Mouse (Mus musculus) lung, adult 2 months (tissue): ENCODE results near the gene Foxn1. TPM values are rescaled to one million over a fixed set of nuclear protein-coding genes. Genes with fewer than 3 reads are reported as not detected.

Experiments used
- DNase-seq: peaks from one replicate; pipeline ENCODE4 v3.0.0; 2022
- H3K4me1 ChIP-seq: fragments of 200-500 bp; 2 replicates; pipeline ENCODE4 v1.6.1; 2011; ENCODE audit warnings: low read length; ENCODE audit not compliant: control insufficient read depth, insufficient read depth
- H3K4me3 ChIP-seq: fragments of 200-500 bp; replicated peaks from 2 replicates; pipeline ENCODE3; 2011; ENCODE audit warnings: low read depth, mild to moderate bottlenecking, control low read depth, low read length; ENCODE audit errors: extremely low read depth
- CTCF ChIP-seq: fragments of 200-500 bp; IDR thresholded peaks from 2 replicates; pipeline ENCODE4 v1.5.1; 2011; ENCODE audit warnings: mild to moderate bottlenecking, low read length, control low read depth; ENCODE audit not compliant: insufficient read depth
- POLR2A ChIP-seq: fragments of 200-500 bp; IDR thresholded peaks from 2 replicates; pipeline ENCODE4 v1.6.1; 2011; ENCODE audit warnings: low read depth, mild to moderate bottlenecking, control low read depth, low read length, borderline replicate concordance; ENCODE audit errors: extremely low read depth
- WGBS: fragments of 180-500 bp; shearing (Covaris S2); methylation state at CpG from one replicate; pipeline ENCODE4 v1.1.7; 2018; 5-methylcytosine and 5-hydroxymethylcytosine counted together
- polyA plus RNA-seq: library from polyadenylated mRNA; depleted of rRNA; stranded (reverse); fragments of >200 nt; gene quantifications from 2 replicates; pipeline ENCODE4 v1.2.3, GENCODE M21; 2012

Foxn1 gene
- polyA plus RNA-seq, 1 experiment: 0.62 TPM

DNA sequence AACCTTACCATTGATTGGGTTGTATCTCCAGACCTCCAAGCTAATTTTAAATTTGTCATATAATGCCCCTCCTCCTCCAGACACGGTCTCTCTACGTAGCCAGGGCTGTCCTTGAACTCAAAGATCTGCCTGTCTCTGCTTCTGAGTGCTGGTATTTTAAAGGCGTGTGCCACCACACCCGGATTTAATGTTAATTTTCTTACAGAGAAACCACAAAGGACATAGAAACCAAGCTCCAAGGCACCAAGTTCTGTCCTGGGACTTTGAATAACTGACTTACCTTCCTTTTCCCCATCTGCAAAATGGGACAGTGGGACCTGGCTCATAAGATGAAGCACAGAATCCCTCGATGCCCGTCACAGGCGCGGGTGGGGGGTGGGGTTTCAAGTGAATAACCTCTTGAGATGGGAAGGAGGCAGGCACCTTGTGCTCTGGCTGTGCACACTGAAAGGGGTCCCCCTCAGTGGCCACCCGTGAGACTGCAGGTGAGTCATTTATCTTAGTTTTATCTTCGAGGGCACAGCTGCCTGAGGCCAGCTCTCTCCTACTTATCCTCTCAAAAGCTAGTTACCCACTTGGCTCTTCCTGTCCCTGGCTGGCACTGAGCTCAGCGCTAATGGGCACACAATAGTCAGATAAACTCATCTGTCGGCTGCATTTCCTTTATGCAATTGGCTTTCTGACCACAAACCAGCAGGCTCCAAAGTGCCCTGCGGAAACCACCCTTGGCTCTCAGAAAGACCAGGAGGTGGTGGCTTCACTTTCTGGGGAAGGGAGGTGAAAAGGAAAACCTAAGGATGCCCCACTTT, 35.0 kb upstream of the Foxn1 start:
- DNase-seq: no peak
- WGBS: 44% methylated on average over 13 of the region's 13 CpGs
- TF ChIP-seq POLR2A: no peak
- TF ChIP-seq CTCF: no peak
- Histone ChIP-seq H3K4me1 (peaks cover 9% of the 10 kb centered on the region; the same call in 1 of the 2 replicates), H3K4me3 (no peak overlapping the region)

DNA sequence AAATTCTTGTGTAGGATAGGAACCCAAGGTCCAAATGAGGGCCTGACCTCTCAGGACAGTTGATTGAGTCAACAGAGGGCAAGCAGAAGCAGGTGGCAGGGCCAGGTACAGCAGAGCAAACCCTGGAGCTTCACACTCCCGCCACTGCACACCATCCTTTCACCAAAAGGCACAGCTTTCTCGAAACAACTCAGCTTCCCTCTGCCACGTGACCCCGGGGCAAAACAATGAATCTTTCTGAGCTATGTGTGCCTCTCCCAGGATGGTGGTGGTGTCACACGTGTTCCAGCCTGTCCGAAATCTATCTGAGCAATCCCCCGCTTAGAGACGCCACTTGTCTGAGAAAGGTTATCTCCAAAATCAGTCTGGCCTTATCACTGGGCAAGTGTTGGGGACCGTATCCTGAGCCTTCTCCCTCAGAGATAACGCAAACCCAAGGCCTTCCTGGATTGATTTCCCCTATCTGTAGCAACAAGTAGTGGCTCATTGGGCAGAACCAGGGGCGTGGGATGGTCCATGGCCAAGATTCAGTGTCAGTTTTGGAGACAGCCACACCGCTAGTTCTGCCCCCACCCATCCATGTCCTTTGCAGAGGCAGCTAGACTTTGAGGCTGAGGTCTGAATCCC, 34.0 kb upstream of the Foxn1 start:
- no peak for TF ChIP-seq POLR2A
- TF ChIP-seq CTCF: no peak
- peaks cover 9% of the 10 kb centered on the region; the same call in 1 of the 2 replicates for H3K4me1 ChIP-seq
- WGBS: 45% methylated on average over 12 of the region's 12 CpGs
- DNase-seq: no peak
- H3K4me3 ChIP-seq: no peak overlapping the region

DNA sequence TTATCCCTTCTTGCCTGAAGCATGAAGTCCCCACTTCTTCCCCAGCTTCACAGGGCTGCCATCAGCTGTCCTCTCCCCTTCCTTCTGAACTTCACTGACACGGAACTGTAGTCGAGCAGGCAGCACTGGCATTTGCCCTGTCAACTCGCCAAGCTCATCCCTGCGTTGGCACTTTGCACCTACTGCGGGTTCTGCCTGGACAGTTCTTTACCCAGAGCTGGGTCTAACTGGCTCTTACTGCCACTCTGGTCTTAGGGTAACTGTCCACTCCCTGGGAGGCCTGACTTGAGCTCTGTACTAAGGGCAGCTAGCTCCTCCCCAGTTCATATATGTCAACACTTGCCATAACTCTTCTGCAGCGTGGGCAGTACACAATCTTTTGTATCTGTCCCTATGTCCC, 30.5 kb upstream of the Foxn1 start:
- no peak for DNase-seq
- WGBS: 78% methylated on average over 6 of the region's 6 CpGs
- Histone ChIP-seq H3K4me1 (peaks cover 5% of the 10 kb centered on the region; the same call in 1 of the 2 replicates), H3K4me3 (no peak overlapping the region)
- no peak for TF ChIP-seq POLR2A
- no peak for TF ChIP-seq CTCF

DNA sequence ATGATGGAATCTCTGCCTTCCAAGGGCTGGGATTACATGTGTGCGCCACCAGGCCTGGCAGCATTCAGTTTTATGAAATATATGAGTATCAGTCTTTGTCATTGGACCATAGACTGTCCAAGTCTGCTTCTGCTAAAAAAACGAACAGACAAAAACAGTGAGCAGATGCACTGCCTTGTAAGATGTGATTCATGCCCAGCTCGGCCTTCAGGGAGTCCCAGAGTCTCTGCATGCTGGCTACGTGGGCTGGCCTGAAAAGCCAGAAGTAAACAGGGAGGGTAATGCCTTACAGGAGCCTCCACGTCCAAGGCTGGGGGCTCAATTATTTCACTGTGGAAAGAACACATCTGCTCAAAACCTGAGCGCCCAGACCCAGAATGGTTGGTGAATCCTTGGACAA, 26.5 kb upstream of the Foxn1 start:
- Histone ChIP-seq H3K4me1 (no peaks in the 10 kb centered on the region), H3K4me3 (no peak overlapping the region)
- no peak for DNase-seq
- no peak for TF ChIP-seq POLR2A
- no peak for TF ChIP-seq CTCF
- WGBS: 76% methylated on average over 6 of the region's 6 CpGs

DNA sequence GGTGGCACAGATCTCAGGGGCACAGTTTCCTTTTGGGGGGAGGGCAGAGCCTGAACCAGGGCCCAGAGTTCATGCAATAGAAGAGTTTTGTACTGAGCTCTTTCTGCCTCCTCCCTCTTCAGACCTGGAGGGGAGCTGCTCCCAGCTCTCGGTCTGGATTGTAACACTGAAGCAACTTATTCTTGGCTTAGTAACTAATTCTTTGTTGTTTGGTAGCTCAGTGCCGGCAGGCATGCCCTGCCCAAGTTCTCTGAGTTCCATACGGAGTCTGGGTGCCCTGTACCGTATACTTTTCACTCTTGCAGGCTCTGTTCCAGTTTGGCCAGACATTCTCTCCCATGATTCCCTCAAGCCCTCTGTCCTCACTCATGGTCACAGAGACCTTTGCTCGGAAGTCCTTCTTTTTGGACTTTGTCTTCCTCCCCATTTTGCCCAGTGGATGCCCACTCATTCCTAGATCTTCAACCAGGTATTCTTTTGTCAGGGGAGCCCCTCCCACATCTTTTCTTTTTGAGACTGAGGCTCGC, 26.0 kb upstream of the Foxn1 start:
- TF ChIP-seq CTCF (no peak), POLR2A (no peak)
- Histone ChIP-seq H3K4me3 (no peak overlapping the region), H3K4me1 (no peaks in the 10 kb centered on the region)
- 60% methylated on average over 6 of the region's 6 CpGs for WGBS
- no peak for DNase-seq

DNA sequence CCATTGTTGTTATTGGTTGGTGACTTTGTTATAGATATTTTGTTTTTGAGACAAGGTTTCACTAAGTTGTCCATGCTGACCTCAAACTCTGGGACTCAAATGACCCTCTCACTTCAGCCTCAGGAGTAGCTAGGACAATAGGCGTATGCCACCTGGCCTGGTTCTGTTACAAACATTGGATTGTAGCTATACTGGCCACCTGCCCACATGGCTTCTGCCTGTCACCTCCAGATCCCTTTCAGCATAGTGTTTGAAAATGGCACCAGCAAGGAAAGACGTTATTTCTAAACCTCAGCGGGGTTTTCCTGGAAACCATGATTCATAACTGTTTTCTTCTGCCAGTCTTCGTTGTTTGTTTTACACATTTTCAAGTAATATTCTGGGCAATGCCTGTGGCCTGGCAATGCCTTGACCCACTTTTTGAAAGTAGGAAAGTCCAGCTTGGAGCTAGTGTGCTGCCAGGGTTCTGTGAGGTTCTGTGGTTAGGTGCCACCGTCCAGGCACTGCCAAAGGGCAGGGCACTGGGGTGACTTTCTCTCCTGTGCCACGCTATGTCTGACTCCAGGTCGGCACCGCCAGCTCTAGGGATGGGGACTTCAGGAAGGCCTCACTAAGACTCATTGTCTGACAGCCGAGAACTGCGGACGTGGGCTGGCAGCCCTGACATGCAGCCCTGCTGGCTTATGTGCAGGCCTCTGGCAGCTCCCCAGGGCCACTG, 25.4 kb upstream of the Foxn1 start:
- no peak for TF ChIP-seq POLR2A
- no peak for TF ChIP-seq CTCF
- H3K4me3 ChIP-seq: no peak overlapping the region
- 55% methylated on average over 11 of the region's 11 CpGs for WGBS
- H3K4me1 ChIP-seq: no peaks in the 10 kb centered on the region
- DNase-seq: no peak

DNA sequence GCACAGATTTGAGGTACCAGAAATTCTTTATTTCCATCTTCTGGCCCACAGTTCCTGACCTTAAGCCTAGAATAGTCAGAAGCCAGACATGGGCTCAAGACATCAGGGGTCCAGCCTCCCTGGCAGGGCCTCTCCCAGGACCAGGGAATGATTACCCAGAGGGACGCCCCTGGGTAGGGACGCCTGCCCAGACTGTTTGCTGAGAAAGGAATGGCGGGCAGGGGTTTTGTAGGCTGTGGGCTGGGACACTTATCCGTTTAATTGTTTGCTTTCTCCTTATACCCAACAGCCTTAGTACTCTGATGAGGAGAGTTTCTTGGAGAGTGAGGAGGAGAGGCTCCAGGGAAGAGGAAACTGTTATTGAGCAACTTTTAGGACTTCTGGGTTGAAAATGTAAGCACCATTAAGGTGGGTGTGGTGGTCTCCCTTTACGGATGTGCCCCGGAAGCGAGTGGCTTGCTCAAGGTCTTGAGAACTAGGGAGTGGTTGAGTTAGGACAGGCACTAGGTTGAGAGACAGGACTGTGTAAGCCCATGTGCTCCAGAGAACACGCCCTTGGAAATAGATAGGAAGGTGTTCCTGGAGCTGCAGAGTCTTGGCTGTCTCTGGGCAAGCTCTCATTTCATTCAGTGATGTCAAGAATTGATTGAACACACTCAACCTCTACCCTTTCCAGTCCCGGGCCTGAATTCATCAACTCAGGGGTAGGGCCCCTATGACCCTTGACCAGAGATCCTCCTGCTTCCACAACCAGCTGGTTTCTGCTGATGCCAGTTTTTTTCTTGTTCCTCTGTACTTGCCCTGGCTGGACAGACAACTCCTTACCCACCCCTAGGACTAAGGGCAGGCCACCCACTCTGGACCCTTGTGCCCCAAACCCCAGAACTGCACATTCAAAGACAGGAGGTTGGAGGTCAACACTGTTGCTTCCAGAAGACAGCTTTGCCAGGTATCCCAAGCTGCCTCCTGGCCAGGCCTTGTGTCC, 22.2 kb upstream of the Foxn1 start:
- no peak for TF ChIP-seq CTCF
- peak; percentile 38 for DNase-seq
- 58% methylated on average over 9 of the region's 9 CpGs for WGBS
- Histone ChIP-seq H3K4me1 (no peaks in the 10 kb centered on the region), H3K4me3 (no peak overlapping the region)

DNA sequence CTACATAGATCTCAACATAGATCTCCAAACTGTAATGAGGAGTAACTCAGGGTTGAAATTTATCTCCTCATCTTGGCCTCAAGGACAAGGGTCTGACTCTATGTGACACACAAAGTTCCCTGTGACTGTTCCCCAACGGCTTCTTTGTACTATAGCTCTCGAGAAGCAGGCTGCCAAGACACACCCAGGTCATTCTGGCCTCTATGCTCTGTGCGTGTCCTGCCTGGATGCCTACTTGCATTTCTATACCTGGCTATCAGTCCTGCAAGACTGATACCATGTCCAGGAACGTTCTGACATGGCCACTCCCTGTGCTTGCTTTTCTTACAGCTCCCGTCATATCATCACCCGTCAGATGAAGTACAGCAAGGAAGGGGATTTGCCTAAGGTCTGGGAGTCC, 15.7 kb upstream of the Foxn1 start:
- DNase-seq: no peak
- Histone ChIP-seq H3K4me1 (0 out of 2 replicates have a peak, but pooled peaks cover 2% of the 10 kb centered on the region), H3K4me3 (no peak overlapping the region)
- TF ChIP-seq CTCF (no peak), POLR2A (no peak)
- WGBS: 63% methylated on average over 6 of the region's 6 CpGs
